Mouse (Mus musculus) ZHBTc4 (cell line): ENCODE data around the gene Vmn2r58.
"Not testable (repeated sequence)": the region's sequence is repeated elsewhere in the genome, so short reads cannot be mapped to it uniquely, and the experiment has no call there.

Source experiments
- DNase-seq: peaks from one replicate; pipeline ENCODE4 v3.0.0-alpha.2; 2011; ENCODE audit warnings: low read depth, low spot score

The Vmn2r58 gene

GRCm38 (mm10) chr7:41872612-41873011 lies at the start of gene Vmn2r58:
Gene Vmn2r58, minus strand, starts transcription at chr7:41872712.
- not testable (repeated sequence) for DNase-seq
